Comparison of ENCODE assay signal across 9 mouse cellular contexts in genomic region chr1:193242238-193242637, GRCm38 (mm10). TPM values are rescaled to one million over a fixed set of nuclear protein-coding genes. Genes with fewer than 3 reads are reported as not detected.
DNase-seq lines count a peak whose midpoint lies in the region; ATAC-seq lines count a peak whose summit lies in the region.
"Had no signal": no experiment of that assay in that cellular context is flagged by ENCODE, and none has a peak within 500 bp of the region (broad histone marks: within the 10 kb centered on the region; RNA-seq: fewer than 3 reads in every experiment).

No protein-coding gene starts in this region.

- H3K4me1 ChIP-seq in heart, embryonic 10.5 days, result peaks cover 13% of the 10 kb centered on the region

- intact Hi-C loops in left cerebral cortex, postnatal 14 days (cut with DNase I), result no loop called here

- H3K36me3 ChIP-seq in heart, embryonic 10.5 days, result no peaks in the 10 kb centered on the region

- no peak overlapping the region for H3K4me3 ChIP-seq in heart, embryonic 10.5 days

- peak; percentile 77 for ATAC-seq in neutrophil, adult 5-6 weeks (ENCODE audit: extremely low read depth, insufficient number of reproducible peaks, low FRiP score, poor library complexity, severe bottlenecking)

- no peaks in the 10 kb centered on the region for H3K27me3 ChIP-seq in heart, embryonic 10.5 days (ENCODE audit: insufficient read depth, poor library complexity, severe bottlenecking)

- DNase-seq in kidney, postnatal 25 days, result peak; percentile 35 to 57
- no peak for DNase-seq in kidney, adult 8-10 months
- peak; percentile 91 to 92 for DNase-seq in cerebellum, postnatal 25 days
- DNase-seq in heart, embryonic 10.5 days (ENCODE audit: low spot score), result no peak
- DNase-seq in left cerebral cortex, postnatal 14 days (ENCODE audit: low spot score in 2 of 2), result peak; percentile 77 to 94
- no peak for DNase-seq in MN1 (ENCODE audit: low spot score)
- DNase-seq in thymus, postnatal 25 days, result no peak

- no peaks in the 10 kb centered on the region for H3K9me3 ChIP-seq in heart, embryonic 10.5 days

- peak overlapping the region; percentile 42; the same call in 1 of the 2 replicates for H3K27ac ChIP-seq in heart, embryonic 10.5 days

- WGBS in heart, embryonic 10.5 days, result 79% methylated on average over 8 of the region's 8 CpGs

RNA-seq across cellular contexts. Expression of gene Hsd11b1, which starts 21.6 kb away (rescaled TPM):
- 1.0 and 2.2 TPM in 2 replicates for polyA plus RNA-seq in heart, embryonic 10.5 days (2016; fragmentation: Nextera tagmentation; extraction: Ambion mirVana)
- 10 to 100 TPM; 24.2 to 31.1 TPM for total RNA-seq in left cerebral cortex, postnatal 14 days (2021)
- 12.5 and 13.6 TPM in 2 replicates for total RNA-seq in neutrophil, adult 5-6 weeks (2017)
- polyA plus RNA-seq: neural tube, embryonic 14.5 days had no signal

RNA-seq across cellular contexts. Expression of gene G0s2, which starts 30.8 kb away (rescaled TPM):
- polyA plus RNA-seq in heart, embryonic 10.5 days (2016; fragmentation: Nextera tagmentation; extraction: Ambion mirVana), result 36.1 and 44.0 TPM in 2 replicates
- total RNA-seq in left cerebral cortex, postnatal 14 days (2021), result 1 to 10 TPM; 4.9 to 6.5 TPM
- 169 and 190 TPM in 2 replicates for total RNA-seq in neutrophil, adult 5-6 weeks (2017)

RNA-seq across cellular contexts. Expression of gene Lamb3, which starts 34.7 kb away (rescaled TPM):
- 1.7 and 2.4 TPM in 2 replicates for polyA plus RNA-seq in heart, embryonic 10.5 days (2016; fragmentation: Nextera tagmentation; extraction: Ambion mirVana)
- 1 to 10 TPM; 1.6 to 3.0 TPM for total RNA-seq in left cerebral cortex, postnatal 14 days (2021)
- 25.7 and 29.8 TPM in 2 replicates for total RNA-seq in neutrophil, adult 5-6 weeks (2017)

RNA-seq across cellular contexts. Expression of gene Traf3ip3, which starts 40.7 kb away (rescaled TPM):
- 1.6 and 1.9 TPM in 2 replicates for polyA plus RNA-seq in heart, embryonic 10.5 days (2016; fragmentation: Nextera tagmentation; extraction: Ambion mirVana)
- total RNA-seq in left cerebral cortex, postnatal 14 days (2021), result 1 to 10 TPM; 1.6 to 3.1 TPM
- total RNA-seq in neutrophil, adult 5-6 weeks (2017), result 473 and 476 TPM in 2 replicates

Comparison
In these comparisons a context has a peak if more than half of its experiments do, and no peak if none do; other contexts are left out.
1. DNase-seq: peak in kidney, postnatal 25 days (2 of 2), cerebellum, postnatal 25 days (2 of 2) and left cerebral cortex, postnatal 14 days (2 of 2); none in kidney, adult 8-10 months (0 of 2), heart, embryonic 10.5 days (single experiment), MN1 (single experiment) and thymus, postnatal 25 days (single experiment).
2. RNA of gene G0s2, which starts 30.8 kb away (total RNA-seq): 169 to 190 TPM in neutrophil, adult 5-6 weeks; 4.9 to 6.5 TPM in left cerebral cortex, postnatal 14 days; every median in the first group is over 10 times any median in the second.